Mouse (Mus musculus): ENCODE results near the gene Fzd9. TPM values are rescaled to one million over a fixed set of nuclear protein-coding genes. Genes with fewer than 3 reads are reported as not detected.
A peak's percentile ranks its signal among the peaks of the same experiment; 100 is the strongest.

The Fzd9 gene
- 17.6 and 20.9 TPM in 2 replicates for polyA plus RNA-seq (2012; rRNA removed)

DNA sequence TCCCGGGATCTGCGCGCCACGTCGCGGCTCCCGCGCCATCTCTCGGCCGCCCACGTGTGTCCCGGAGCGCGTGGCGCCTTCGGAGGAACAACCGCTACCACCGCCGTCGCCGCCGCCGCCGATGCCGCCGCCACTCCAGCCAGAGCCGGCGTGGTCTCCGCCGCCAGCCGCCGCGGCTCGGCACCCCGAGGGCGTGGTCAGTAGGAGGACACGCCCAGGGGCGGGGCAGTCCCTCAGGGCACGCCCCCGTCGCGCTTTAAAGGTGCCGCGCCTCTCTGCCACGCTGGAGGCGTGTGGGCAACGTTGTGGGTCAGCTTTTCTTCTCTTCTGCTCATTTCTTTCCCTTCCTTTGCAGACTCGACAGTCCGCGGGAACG lies at the start of gene Fzd9:
Gene Fzd9 (minus strand): TSS at position 152 of the 376 bp plus-strand sequence.
- TF ChIP-seq POLR2A (IDR thresholded peaks at IDR 0.05; ENCODE audit: borderline replicate concordance, extremely low read depth, insufficient read depth, insufficient read length, poor library complexity, severe bottlenecking) (peak; percentile 82), CTCF (IDR thresholded peaks at IDR 0.05; ENCODE audit: borderline replicate concordance, extremely low read depth, insufficient read depth, insufficient read length) (no peak)
- peak; percentile 95 for DNase-seq (ENCODE audit: low read depth)

DNA sequence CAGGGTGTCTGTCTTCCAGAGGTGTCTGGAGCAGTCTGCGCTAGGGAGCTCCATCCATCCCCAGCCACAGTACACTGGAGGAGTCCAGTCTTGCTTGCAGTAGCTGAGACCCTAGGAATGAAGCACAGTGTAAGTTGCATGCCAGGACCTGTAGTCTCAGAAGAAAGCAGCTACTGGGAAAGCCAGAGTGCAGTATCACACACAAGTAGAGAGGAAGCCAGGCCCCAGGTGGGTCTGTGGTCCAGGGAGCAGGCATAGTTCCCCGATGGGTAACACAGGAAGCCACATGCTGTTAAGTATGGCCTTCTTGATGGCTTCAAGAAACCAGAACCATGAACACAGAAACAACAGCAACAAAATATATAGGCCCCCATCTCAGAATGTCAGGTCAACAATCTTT lies 41.0 kb upstream of the Fzd9 start:
- no peak for DNase-seq (ENCODE audit: low read depth)
- TF ChIP-seq POLR2A (IDR thresholded peaks at IDR 0.05; ENCODE audit: borderline replicate concordance, extremely low read depth, insufficient read depth, insufficient read length, poor library complexity, severe bottlenecking), result no peak
- TF ChIP-seq CTCF (IDR thresholded peaks at IDR 0.05; ENCODE audit: borderline replicate concordance, extremely low read depth, insufficient read depth, insufficient read length), result no peak

DNA sequence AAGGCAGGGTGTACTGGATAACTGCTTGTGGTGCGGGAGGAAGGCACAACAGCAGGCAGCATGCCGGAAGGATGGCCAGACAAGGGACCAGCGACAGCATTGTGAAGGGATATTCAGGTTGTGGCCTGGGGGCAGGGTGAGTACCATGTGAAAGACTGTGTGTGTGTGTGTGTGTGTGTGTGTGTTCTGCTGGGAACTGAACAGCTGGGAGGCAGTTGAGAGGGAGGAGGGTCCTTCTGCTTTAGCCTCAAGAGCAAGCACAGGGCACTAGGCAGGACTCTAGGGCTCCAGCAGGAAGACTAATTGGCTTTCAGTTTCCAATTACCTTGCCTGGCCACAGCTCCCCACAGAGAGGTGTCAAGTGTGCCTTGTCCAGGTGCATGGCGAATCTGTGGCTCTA lies 40.2 kb upstream of the Fzd9 start:
- DNase-seq (ENCODE audit: low read depth), result no peak
- TF ChIP-seq CTCF (IDR thresholded peaks at IDR 0.05; ENCODE audit: borderline replicate concordance, extremely low read depth, insufficient read depth, insufficient read length) (no peak), POLR2A (IDR thresholded peaks at IDR 0.05; ENCODE audit: borderline replicate concordance, extremely low read depth, insufficient read depth, insufficient read length, poor library complexity, severe bottlenecking) (no peak)

DNA sequence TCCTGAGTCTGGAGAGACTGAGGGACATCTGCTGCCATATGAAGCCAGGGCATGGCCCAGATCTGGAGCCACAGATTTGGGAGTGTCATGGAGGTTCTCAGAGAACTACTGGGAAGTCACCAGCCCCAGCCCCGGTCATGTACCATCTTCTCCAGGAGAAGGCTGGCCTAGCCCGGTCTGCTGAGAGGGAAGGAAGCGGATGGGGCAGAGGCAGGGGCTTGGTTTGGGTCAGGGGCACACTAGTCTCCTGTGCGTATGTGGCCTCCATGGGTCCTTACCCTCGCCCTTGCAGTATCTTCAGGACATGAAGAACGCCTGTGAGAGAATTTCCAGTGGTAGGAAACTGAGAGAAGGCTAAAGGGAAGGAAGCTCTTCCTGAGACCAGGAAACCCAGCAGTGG lies 39.7 kb upstream of the Fzd9 start:
- TF ChIP-seq CTCF (IDR thresholded peaks at IDR 0.05; ENCODE audit: borderline replicate concordance, extremely low read depth, insufficient read depth, insufficient read length), result no peak
- no peak for TF ChIP-seq POLR2A (IDR thresholded peaks at IDR 0.05; ENCODE audit: borderline replicate concordance, extremely low read depth, insufficient read depth, insufficient read length, poor library complexity, severe bottlenecking)
- DNase-seq (ENCODE audit: low read depth), result no peak

DNA sequence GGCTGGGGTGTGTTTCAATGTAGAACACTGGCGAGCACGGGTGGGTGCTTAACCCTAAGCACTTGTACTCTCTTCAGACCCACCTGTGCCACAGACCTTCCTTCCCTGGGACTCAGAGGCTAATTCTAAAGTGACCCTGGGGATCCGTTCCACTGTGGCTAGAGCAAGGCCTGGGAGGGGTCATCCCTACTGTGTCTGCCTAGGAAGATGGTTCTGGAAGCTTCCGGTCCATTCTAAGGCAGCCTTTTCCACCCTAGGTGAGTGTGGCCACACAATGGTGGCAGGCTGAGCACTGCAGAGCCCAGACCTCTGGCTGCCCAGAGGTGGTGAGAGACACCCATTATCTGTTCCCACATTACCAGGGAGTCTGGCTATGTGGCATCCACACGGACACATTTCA lies 35.9 kb upstream of the Fzd9 start:
- TF ChIP-seq CTCF (IDR thresholded peaks at IDR 0.05; ENCODE audit: borderline replicate concordance, extremely low read depth, insufficient read depth, insufficient read length) (no peak), POLR2A (IDR thresholded peaks at IDR 0.05; ENCODE audit: borderline replicate concordance, extremely low read depth, insufficient read depth, insufficient read length, poor library complexity, severe bottlenecking) (no peak)
- no peak for DNase-seq (ENCODE audit: low read depth)

DNA sequence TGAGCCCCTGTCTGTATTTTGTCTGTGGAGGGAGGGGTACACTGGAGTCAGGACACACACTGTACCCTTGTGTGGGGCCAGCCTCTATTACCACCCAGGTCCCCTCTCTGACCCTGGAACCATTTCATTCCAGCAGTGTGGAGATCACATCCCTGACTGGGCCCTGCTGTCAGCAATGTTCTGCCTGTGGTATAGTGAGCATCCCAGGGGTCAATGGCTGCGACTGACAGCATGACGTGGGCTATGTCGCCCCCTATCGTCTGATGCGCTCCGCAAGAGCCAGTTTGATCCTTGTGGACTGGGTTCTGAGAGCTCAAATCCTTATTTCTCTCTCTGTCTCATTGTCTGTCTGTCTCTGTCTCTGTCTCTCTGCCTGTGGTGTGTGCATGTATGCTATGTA lies 35.2 kb upstream of the Fzd9 start:
- peak; percentile 91 for DNase-seq (ENCODE audit: low read depth)
- TF ChIP-seq POLR2A (IDR thresholded peaks at IDR 0.05; ENCODE audit: borderline replicate concordance, extremely low read depth, insufficient read depth, insufficient read length, poor library complexity, severe bottlenecking) (no peak), CTCF (IDR thresholded peaks at IDR 0.05; ENCODE audit: borderline replicate concordance, extremely low read depth, insufficient read depth, insufficient read length) (peak; percentile 96)

DNA sequence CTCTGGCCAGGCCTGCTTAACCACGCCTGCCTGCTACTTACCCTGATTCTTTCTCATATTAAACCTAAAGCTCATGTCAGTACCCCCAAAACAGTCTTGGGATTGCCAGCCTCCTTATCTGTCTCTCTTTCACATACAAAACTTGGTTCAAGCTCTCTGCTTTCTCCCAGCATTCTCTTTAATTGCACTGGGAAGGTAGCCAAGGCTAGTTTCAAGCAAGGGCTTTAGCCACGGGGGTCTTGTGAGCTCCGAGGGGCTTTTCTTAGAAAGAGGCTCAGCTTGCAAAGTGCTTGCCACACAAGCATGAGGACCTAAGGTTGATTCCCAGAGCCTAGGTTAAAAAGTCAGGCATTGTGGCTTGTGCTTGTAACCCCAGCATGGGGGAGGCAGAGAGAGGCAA lies 34.2 kb upstream of the Fzd9 start:
- TF ChIP-seq CTCF (IDR thresholded peaks at IDR 0.05; ENCODE audit: borderline replicate concordance, extremely low read depth, insufficient read depth, insufficient read length) (no peak), POLR2A (IDR thresholded peaks at IDR 0.05; ENCODE audit: borderline replicate concordance, extremely low read depth, insufficient read depth, insufficient read length, poor library complexity, severe bottlenecking) (no peak)
- peak; percentile 82 for DNase-seq (ENCODE audit: low read depth)

DNA sequence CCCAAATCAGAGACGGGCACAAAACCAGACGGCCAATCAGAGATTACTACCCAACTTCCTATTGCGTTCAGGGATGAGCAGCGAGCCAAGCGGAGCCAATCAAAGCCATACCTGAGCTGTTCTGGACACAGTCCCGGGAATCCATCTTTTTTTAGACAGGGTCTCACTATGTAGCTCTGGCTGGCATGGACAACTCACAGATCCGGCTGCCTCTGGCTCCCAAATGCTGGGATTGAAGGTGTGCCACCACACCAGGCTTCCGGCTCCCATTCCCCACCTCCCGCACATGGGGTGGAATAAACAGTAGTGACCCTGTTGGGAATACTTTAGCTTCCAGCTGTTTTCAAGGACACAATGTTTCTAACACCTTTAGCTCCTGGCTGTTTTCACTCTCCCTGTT lies 29.2 kb upstream of the Fzd9 start:
- TF ChIP-seq CTCF (IDR thresholded peaks at IDR 0.05; ENCODE audit: borderline replicate concordance, extremely low read depth, insufficient read depth, insufficient read length), result no peak
- no peak for TF ChIP-seq POLR2A (IDR thresholded peaks at IDR 0.05; ENCODE audit: borderline replicate concordance, extremely low read depth, insufficient read depth, insufficient read length, poor library complexity, severe bottlenecking)

DNA sequence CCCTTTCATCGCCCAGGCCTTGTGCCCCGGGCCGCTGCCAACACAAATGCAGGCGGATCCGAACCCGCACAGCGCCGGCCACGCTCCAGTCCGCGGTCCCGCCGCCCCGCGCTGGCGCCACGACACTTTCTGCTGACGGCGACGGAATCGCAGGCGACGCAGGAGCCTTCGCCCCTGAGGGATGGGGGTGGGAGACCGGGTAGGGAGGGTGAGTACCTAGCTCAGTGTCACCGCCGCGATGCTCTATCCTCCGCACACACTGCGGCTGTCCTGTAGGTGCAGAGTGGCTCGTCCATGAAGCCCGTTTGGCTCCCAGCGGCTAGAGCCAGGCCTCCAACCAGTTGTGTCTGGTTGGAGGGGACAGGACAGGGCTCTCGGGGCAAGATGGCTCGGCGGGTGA lies 25.6 kb upstream of the Fzd9 start:
- no peak for TF ChIP-seq POLR2A (IDR thresholded peaks at IDR 0.05; ENCODE audit: borderline replicate concordance, extremely low read depth, insufficient read depth, insufficient read length, poor library complexity, severe bottlenecking)
- TF ChIP-seq CTCF (IDR thresholded peaks at IDR 0.05; ENCODE audit: borderline replicate concordance, extremely low read depth, insufficient read depth, insufficient read length), result no peak
- peak; percentile 36 for DNase-seq (ENCODE audit: low read depth)

More for the DNA sequence above, 29.2 kb upstream of the Fzd9 start:
- DNase-seq (ENCODE audit: low read depth), result peak; percentile 26

DNA sequence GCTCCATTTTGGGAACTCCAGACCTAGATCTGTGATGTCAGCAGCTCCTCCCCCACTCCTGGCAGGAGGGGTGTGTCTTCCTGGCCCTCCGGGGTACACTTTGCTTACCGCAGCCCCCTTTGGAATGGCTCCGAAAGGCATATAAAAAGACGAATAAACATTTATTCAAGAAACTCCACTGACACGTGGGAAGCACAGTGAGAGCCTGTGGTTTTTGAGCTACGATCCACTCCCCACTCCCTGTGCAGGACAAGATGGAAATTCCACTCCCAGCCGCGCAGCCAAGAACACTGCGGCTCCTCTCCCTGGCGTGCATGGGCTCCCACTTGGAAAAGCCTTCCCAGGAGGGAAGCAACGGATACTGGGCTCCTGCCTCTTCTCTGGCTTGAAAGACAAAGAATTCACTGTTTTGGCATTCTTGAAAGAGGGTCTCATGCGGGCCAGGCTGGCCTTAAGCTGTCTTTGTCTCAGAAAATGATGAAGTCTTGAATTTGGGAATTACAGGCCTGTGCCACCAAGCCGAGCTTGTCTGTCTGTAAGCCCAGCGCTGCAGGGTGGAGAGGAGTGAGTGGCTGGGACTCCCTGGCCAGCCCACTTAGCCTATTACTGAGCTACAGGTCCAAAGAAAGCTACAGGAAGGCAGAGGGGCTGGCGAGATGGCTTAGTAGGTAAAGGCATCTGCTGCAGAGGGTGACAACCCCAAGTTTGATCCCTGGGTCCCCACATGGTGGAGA lies 23.8 kb upstream of the Fzd9 start:
- TF ChIP-seq CTCF (IDR thresholded peaks at IDR 0.05; ENCODE audit: borderline replicate concordance, extremely low read depth, insufficient read depth, insufficient read length), result no peak
- peak; percentile 84 for DNase-seq (ENCODE audit: low read depth)

DNA sequence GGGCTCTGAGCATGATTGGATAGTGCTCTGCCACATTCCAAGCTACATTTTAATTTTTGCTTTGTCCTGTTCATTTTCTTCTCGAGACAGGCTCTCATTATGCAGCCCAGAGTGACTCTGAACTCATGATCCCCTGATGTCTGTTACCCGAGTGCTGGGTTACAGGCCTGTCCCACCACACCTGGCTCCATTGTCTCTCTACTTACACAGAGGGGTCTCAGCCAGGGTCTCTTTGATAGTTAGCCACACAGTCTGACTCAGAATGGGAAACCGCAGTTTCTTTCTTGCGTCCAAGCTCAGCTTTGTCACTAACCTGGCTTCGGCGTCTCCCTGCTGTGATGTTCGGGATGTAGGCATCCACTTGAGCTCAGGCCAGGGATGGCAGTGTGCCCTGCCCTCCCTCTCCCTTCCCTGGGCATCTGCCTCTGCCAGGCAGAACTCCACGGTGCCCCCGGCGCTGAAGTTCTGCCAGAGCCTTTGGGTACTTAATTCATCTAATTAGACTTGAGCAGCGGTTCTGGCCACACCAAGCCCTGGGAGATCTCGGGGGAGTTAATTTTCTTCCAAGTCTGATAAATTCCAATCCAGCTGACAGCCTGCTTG lies 20.6 kb upstream of the Fzd9 start:
- TF ChIP-seq CTCF (IDR thresholded peaks at IDR 0.05; ENCODE audit: borderline replicate concordance, extremely low read depth, insufficient read depth, insufficient read length) (no peak), POLR2A (IDR thresholded peaks at IDR 0.05; ENCODE audit: borderline replicate concordance, extremely low read depth, insufficient read depth, insufficient read length, poor library complexity, severe bottlenecking) (no peak)
- DNase-seq (ENCODE audit: low read depth), result peak; percentile 96

DNA sequence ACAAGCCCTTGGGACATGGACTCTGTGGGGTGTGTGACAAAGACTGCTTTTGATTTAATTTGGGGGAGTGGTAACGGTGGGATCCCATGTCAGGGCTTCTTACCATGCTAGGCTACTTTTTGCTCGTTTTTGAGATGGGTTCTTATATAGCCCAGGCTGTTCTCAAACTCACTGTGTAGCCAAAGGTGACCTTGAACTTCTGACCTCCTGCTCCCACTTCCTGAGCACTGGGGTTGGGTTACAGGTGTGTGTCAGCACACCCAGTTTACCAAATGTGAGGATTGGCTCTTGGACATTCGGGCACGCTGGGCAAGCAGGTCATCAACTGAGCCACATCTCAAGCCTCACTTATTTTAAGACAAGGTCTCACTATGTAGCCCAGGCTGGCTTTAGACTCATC lies 19.3 kb upstream of the Fzd9 start:
- DNase-seq (ENCODE audit: low read depth), result no peak
- TF ChIP-seq POLR2A (IDR thresholded peaks at IDR 0.05; ENCODE audit: borderline replicate concordance, extremely low read depth, insufficient read depth, insufficient read length, poor library complexity, severe bottlenecking) (no peak), CTCF (IDR thresholded peaks at IDR 0.05; ENCODE audit: borderline replicate concordance, extremely low read depth, insufficient read depth, insufficient read length) (no peak)

Measured in brain, embryonic 14.5 days (tissue).